Mouse (Mus musculus): ENCODE measurements around the gene Smarcb1. TPM values are rescaled to one million over a fixed set of nuclear protein-coding genes. Genes with fewer than 3 reads are reported as not detected.
"Not testable (repeated sequence)": the region's sequence is repeated elsewhere in the genome, so short reads cannot be mapped to it uniquely, and the experiment has no call there.

The Smarcb1 gene
- total RNA-seq, 2 experiments from 2014 or later, result 55.0 to 60.2 TPM

DNA sequence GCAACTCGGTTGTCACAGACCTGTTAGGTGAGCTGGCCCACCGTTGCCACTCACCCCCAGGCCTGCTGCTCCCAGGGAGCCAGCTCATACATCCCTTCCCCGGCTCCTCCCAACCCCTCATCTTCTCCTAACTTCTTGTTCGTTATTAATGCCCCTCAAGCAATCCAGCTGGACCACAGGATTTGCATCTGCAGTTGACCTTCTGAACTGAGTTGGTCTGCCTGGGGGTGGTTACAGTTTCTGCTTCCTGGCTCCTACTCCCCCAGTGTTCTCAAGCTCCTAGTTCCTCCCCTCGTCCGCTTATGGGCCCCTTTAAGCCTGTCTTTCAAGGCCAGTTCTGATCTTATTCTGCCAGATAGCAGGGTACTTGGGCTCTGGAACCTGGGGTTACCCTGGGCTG is 26.8 kb downstream of the Smarcb1 start:
- DNase-seq (ENCODE audit: low spot score in 2 of 2), result no peak

DNA sequence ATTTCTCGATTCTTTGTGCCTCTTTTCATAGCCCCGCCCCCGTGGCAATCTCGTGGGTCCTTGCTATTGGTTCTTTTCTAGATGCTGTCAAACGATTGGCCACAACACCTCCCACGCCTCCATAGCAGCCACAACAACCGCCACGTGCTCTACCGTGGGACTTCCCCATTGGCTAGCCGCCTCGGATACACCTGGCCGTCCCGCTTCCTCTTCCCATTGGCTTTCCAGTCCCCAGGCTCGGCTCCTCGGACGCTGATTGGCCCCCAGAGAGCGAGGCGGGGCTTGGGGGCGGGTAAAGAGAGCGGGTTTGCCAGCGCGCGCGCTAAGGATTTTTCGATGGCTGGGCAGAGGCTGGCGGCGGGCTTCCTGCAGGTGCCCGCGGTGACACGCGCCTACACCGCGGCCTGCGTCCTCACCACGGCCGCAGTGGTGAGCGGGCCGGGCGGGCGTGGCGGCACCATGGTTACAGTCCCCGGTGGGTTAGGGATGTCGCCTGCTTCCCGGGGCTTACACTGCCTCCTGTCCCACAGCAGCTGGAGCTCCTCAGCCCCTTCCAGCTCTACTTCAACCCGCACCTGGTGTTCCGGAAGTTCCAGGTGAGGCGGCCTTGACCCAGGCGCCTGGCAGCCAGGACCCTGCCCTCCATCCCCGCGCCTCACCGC is 28.2 kb downstream of the Smarcb1 start, which contains the start of gene Derl3:
Gene Derl3, plus strand, starts transcription at position 325 of the 662 bp plus-strand sequence.
- DNase-seq (ENCODE audit: low spot score in 2 of 2), result peak; percentile 71 to 85

DNA sequence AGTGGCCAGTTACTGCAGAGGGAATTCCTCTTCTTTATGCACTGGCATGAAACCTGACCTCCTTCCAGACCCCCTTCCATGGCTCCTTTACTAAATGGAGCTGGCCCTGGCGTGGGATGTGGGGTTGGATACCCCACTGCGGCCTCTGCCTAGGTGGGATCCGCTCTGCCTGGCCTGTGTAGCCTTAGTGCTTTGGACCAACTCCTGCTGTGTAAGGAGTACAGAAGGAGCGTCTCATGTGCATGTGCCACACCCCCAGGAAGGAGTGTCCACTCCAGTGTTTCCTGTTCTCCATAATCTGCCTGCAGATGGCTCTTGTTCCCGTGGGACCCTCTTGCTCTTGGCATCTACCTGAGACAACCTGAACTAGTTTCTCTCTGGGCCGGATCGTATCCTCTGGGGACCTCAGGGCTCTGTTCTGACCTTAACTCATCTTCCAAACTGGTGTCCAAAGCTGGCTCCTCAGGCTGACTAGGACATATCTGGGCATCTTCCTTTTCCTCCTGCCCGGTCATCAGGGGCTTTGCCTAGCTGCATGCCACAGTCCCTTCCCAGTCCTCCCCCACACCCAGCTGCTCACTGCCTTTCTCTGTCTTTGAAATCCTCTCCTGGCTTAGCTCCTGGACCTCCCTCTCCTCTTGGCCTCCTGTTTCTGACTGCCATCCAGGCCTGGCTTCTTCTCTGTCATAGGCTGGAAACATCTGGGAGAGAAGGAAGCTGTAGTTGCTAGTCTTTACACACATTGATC is 31.8 kb downstream of the Smarcb1 start:
- no peak for DNase-seq (ENCODE audit: low spot score in 2 of 2)

DNA sequence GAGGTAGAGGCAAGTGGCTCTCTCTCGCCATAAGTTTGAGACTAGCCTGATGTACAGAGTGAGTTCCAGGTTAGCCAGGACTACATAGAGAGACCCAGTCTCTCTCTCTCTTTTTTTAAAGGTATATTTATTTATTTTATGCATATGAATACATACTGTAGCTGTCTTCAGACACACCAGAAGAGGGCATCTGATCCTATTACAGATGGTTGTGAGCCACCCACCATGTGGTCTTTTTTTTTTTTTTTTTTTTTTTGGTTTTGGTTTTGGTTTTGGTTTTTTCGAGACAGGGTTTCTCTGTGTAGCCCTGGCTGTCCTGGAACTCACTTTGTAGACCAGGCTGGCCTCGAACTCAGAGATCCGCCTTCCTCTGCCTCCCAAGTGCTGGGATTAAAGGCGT is 33.9 kb downstream of the Smarcb1 start:
- not testable (repeated sequence) for DNase-seq (ENCODE audit: low spot score in 2 of 2)

DNA sequence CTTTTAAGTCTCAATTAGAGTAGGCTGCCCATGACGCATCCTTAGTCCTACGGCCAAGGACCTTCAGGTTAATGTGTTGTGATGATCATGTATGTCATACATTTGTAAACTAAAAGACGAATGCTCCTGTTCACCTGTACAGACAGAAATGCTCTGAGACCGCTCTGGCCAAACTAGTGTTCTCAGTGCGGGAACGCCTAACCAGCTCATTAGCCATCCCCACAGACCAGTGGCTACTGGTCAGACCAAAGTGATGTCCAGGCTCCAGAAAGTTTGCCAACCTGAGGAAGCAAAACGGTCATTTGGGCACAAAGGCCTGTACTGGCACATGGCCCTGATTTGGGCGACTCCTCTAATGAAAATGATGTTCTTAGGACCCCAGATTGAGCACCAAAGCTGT is 36.7 kb downstream of the Smarcb1 start:
- DNase-seq (ENCODE audit: low spot score in 2 of 2), result no peak

DNA sequence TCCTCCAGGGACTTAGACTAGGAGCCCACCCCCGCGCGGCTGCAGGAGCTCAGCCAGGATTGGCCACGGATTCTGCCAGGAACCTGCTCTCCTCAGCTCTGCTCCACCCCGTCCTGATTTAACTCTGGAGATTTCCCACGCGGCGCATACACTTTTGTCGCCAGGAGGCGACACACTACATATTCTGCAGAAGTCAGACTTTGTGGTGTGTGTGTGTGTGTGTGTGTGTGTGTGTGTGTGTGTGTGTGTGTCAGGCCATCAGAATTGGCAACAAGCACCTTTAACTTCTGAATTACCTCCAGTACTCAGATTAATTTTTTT is 38.2 kb downstream of the Smarcb1 start:
- peak; percentile 48 to 73 for DNase-seq (ENCODE audit: low spot score in 2 of 2)

DNA sequence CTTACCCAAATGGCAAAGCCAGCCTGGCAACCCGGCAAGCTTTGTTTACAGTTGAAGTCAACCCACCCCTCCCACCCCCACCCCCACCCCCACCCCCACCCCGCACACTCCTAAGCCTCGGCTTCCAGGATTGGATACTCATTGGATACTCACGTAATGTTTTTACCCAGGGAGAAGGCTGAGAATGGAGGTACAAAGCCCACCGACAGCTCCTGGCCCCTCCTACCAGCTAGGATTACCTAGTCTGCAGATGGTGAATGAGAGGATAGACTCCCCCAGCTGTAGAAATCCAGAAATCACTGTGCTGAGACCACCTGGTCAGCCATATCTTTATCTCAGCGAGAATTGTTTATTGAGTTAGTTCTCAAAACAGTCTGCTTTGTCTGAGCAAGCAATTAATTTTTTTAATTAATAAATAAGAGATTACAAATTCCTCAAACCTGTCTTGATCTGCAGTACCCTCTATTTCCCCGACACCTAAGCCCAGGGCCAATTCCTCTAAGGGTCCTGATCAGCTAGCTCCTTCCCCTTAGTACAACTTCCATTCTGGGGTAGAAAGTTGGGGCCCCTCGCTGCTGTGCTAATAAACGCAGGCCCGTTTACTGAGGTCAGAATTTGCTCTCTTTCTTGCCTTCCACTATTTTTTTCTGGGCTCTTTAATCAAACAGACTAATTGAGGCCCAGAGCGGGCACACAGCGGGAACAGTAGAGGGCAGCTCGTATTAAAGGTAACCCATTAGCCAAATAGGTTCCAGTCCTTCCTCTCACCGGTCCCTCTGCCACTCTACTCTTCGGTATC is 38.8 kb downstream of the Smarcb1 start:
- no peak for DNase-seq (ENCODE audit: low spot score in 2 of 2)

DNA sequence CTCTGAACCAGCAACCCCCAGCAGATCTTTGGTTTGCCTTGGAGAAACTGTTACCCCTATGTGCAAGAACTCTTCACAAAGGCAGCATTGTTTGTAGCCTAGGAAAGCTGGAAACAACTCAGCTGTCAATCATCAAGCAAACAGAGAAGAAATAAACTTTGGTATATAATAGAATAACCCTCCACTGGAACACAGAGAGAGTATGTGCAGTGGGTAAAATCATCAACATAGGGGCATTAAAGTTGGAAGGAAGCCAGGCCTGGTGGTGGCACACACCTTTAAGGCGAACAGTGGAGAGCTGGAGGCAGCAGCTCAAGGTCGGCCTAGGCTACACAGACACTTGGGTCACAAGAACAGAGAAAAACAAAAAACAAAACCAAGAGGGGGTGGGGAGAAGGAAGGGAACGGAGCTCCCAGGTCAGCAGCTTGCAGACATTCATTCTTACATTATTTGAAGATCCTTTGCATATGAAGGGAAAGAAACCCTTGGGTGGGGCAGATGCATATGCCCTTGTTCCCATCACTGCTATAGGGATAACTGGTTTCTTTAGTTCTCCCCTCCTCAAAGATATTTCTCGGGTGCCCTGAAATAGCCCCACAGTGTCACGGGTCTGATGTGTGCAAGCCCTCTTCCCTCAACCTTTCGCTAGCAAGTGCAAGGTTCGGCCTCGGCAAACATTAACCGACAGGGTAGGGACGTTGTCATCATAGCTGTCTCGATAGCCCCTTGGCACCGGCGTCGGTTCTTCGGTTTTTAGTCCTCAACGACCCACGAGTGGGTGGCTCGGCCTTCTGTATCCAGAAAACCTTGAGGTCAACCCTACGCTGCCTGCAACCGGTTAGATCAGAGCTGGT is 39.6 kb downstream of the Smarcb1 start:
- no peak for DNase-seq (ENCODE audit: low spot score in 2 of 2)

DNA sequence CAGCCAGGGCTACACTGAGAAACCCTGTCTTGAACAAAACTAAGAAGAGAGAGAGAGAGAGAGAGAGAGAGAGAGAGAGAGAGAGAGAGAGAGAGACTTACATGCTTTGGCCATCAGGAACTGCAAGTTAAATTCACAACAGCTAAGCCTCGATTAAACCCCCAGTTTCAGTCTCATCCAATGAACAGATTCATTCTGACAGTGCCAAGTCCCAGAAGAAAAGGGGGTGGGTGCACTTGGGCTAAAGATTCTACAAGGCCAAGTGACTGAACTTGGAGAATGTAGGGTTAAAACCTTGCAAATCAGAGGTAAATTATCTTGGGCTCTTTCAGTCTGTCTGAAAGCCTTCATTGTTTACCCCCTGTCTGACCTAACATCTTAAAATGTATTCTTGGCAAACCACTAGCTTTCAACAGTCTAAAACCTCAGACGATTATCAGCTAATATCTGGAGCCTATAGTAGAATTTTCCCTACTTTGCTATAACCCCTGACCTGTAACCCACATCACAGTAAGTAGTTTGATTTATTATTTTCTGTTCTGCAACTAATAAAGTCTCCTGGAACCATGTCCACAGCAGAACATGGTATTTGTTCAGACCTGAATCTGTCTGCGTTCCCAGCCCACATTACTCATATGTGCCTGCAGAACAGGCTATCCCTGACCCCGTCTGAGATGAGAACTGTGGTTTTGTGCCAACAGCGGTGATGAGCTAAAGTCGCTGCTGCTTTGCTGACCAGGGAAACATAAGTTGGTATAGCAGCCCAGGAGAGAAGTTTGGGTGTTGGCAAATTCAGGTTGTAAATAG is 40.4 kb downstream of the Smarcb1 start:
- DNase-seq (ENCODE audit: low spot score in 2 of 2), result no peak

DNA sequence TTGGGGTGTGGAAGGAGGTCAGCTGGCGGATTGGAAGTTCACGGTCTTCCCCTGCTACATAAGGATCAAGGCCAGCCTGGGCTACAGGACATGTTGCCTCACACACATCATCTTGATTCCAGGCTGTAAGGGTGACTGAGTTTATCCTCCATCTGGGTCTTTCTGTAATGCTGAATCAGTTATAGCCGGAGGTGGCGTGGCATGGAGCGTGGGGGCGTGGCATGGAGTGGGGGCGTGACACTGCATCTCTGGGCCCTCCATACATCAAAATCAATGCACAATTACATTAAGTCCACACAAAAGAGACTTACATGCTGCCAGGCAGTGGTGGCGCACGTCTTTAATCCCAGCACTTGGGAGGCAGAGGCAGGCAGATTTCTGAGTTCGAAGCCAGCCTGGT is 41.1 kb downstream of the Smarcb1 start:
- no peak for DNase-seq (ENCODE audit: low spot score in 2 of 2)

DNA sequence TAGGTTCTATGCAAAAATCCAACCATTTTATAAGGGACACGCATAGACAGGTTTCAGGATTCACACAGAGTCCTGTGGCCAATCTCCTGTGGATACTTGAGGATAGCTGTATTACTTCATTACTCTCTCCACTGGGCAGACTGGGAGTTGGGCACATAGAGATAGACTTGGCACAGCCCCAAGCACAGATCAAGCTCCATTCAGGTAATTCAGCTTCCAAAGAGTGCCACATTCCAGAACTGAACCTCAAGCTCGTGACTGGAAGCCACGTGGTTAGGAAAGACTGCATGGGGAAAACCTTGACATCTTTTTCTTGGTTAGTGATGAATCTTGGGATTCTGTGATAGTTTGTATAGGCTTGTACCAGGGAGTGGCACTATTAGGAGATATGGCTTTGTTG is 42.6 kb downstream of the Smarcb1 start:
- DNase-seq (ENCODE audit: low spot score in 2 of 2), result no peak

DNA sequence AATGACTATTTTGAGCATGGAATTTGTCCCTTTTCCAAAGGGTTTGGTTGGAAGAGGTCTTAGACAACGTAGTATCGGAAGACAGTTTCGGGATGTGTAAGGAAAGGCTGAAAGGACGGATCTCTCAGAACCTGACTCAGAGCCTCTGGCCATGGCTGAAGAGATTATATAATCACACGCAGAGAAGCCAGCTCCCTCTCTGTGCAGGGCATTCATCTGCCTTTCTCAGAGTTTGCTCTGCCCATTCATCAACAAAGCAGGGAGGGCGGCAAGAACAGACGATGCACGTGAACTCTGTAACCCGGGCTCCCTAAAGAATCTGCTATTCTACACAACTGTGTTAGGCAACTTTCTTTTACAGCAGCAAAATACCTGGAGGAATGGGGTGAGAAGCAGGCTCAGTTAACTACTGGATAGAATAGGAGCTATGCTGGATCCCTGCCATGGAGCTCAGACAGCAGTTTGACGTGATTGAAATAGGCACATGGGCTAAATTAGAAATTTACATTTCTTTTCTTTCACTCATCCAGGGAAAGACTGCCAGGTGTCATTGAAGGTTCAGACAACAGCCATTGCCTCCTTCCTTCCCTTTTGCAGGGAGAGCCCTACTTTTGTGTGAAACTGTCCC is 47.8 kb downstream of the Smarcb1 start:
- no peak for DNase-seq (ENCODE audit: low spot score in 2 of 2)

DNA sequence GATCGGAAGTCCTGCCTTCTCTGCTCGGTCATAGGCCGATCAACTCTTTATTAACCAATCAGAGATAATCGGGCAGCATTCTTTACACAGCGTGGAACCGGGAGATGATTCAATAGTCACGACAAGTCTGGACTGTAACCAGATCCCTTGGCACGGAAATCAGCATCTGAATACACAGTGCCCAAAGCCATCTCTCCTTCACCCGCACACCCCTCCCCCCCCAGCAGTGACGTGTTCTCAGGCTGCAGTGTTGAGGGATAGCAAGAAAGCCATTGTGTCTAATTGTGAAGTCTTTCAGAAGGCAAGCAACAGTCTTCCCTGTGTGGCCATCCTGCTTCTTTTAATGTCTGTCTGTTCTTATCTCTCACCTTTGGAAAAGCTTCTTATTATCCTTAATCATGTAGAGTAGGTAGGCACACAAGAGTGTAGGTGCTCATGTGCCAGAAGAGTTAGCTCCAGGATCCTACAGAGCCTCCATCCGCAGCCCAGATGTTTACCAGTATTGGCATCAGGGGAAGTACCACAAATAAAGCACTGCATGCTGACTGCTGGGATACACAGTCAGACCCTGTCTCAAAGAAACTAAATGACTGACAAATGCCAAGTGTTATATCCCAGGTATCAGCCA is 48.4 kb downstream of the Smarcb1 start:
- DNase-seq (ENCODE audit: low spot score in 2 of 2), result peak; percentile 48 to 63

DNA sequence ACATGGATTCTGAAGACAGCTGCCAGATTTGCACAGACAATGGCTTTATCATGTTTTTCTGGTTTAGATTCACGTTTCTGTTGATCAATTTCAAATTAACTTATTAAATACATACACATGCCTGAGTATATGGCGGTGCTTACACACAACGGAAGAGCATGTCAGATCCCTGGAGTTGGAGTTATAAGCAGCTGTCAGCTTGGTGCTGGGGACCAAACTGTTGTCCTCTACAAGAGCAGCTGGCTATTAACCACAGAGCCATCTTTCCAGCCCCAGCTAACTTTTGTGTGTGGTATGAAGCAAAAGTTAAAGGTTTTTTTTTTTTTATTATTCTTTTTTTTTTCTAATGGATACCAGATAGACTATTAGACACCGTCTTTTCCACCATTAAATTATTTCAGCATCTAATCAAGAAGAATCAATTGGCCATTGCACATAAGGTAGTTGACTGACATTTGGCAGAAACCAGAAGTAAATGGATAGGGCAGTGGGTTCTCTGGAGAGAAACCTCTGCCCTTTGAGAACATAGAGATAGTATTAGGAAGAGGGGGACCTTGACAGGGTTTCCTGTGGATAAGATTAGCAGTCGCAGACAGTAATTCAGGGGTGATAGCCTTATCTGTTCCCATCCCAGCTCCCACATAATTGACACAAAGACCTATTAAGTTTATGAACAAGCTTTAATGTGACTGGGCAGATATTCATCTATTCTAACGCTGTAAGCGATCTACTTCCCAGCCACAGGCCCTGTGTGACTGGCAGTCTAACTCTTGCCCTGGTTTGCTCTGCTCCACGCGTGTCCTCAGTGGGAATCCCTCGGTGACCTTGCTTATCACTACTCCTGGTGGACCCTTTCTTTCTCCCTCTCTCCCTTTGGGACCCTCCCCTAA is 49.1 kb downstream of the Smarcb1 start:
- DNase-seq (ENCODE audit: low spot score in 2 of 2), result no peak

DNA sequence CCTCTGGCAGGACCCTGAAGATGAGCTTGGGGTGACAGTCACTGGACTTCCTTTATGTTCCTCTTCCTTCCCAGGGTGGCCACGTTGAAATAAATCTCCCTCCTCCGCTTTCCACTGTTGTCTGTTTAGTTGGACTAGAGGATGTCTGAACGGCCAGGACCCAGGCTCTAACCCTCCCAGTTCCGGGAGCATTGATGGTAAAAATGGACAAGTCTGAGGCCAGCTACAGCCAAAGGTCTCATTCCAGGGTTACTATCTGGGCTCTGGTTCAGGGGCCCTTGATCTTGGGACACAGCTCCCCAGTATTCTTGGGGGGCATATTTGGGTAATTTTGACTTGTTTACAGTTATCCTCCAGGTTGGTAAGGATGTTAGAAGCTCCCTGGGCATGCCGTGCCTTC is 59.8 kb downstream of the Smarcb1 start:
- DNase-seq (ENCODE audit: low spot score in 2 of 2), result no peak

DNA sequence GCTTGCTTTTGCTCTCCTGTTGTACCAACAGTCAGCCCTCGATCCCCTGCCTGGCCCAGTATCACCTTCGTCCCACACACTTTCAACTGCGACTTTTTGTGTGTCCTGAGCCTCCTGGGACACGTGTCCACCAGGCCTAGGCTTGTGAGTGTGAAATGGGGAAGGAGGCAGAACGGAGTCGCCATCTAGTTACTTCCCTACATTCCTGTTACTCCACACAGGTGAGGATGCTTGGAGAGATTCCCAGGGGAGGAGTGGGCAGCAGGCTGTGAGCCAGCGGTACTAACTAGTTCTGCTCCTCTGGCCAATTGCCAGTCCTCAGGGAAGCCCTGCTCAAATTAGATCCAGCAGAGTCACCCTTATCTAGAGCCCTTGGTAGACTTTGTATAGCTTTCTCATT is 60.7 kb downstream of the Smarcb1 start:
- DNase-seq (ENCODE audit: low spot score in 2 of 2), result no peak

DNA sequence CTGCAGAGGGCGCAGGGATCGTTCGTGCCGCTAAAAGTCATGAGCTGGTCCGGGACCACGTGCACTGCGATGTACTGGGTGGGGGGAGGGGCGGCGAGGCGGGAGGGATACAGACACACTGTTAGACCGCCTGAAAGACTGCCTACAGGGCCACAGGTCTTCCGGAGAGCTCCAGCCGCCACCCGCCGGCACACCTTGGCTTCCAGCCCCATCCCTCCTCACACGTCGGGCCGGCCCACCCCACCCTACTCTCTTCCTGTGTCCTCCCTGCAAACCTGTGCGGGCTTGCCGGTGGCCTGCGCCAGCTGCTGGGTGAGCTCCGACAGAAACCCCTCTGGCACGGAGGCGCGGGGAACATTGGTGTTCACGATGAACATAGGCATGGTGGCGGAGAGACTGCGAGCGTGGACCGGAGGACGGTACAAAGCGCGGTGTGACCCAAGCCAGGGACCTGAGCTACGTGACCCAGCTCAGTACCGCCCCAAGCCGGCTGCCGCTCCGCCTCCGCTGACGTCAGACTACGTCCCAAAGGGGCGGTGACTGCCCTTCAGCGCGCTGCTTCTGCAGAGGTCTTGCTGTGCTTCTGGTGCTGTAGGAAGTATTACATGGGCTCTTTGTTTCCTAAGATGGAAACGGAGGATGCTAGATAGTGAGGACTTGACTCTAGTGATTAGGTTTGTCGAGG is 61.5 kb downstream of the Smarcb1 start, which contains the start of gene Mif:
Gene Mif, minus strand, starts transcription at position 455 of the 685 bp plus-strand sequence.
- peak; percentile 71 to 86 for DNase-seq (ENCODE audit: low spot score in 2 of 2)
